Mouse (Mus musculus): ENCODE data around the gene Pacrg. TPM values are rescaled to one million over a fixed set of nuclear protein-coding genes. Genes with fewer than 3 reads are reported as not detected.

Gene Pacrg
- total and polyA plus RNA-seq, 3 experiments = not detected

GRCm38 (mm10) chr17:10460916-10461315, 379.2 kb downstream of the Pacrg start:
- H3K4me3 ChIP-seq (replicated peaks in 1 of 3; ENCODE audit: low read depth in 2 of 3, low read length in 2 of 3, poor library complexity in 1 of 3) = no peak overlapping the region
- no peak for DNase-seq (ENCODE audit: extremely low read depth)
- no peak for TF ChIP-seq RCOR1 (conservative IDR thresholded peaks at IDR 0.05; ENCODE audit: low read depth, low read length)
- no peak for TF ChIP-seq MEF2A (IDR thresholded peaks at IDR 0.05; ENCODE audit: borderline replicate concordance, low read depth, low read length)
- TF ChIP-seq UBTF (IDR thresholded peaks at IDR 0.05; ENCODE audit: low read depth, low read length) = no peak
- no peak for TF ChIP-seq MAZ (IDR thresholded peaks at IDR 0.05; ENCODE audit: low read depth, low read length)
- no peak for TF ChIP-seq TBP (conservative IDR thresholded peaks at IDR 0.05; ENCODE audit: low read depth, low read length)
- TF ChIP-seq GABPA (IDR thresholded peaks at IDR 0.05; ENCODE audit: insufficient replicate concordance, low read depth, low read length) = no peak
- TF ChIP-seq E2F4 (IDR thresholded peaks at IDR 0.05; ENCODE audit: insufficient replicate concordance, low read depth, low read length) = no peak
- TF ChIP-seq CHD2 (IDR thresholded peaks at IDR 0.05; ENCODE audit: low read length) = no peak
- no peak for TF ChIP-seq SMC3 (IDR thresholded peaks at IDR 0.05; ENCODE audit: low read depth, low read length)
- no peak for TF ChIP-seq ZC3H11A (IDR thresholded peaks at IDR 0.05; ENCODE audit: low read depth, low read length)
- TF ChIP-seq MYC (IDR thresholded peaks at IDR 0.05; ENCODE audit: low read depth, low read length) = no peak
- TF ChIP-seq JUN (IDR thresholded peaks at IDR 0.05; ENCODE audit: insufficient read depth, low read depth, low read length) = no peak
- no peak for TF ChIP-seq SIN3A (IDR thresholded peaks at IDR 0.05; ENCODE audit: low read length)
- no peak for TF ChIP-seq ETS1 (conservative IDR thresholded peaks at IDR 0.05; ENCODE audit: low read depth, low read length)
- no peak for TF ChIP-seq CTCF (conservative IDR thresholded peaks at IDR 0.05 in 1 of 2, IDR thresholded peaks at IDR 0.05 in 1 of 2; ENCODE audit: low read depth in 2 of 2, low read length in 2 of 2)
- TF ChIP-seq NRF1 (IDR thresholded peaks at IDR 0.05; ENCODE audit: low read depth, low read length) = no peak
- no peak for TF ChIP-seq ZMIZ1 (IDR thresholded peaks at IDR 0.05; ENCODE audit: low read depth, low read length)
- no peak for TF ChIP-seq RAD21 (IDR thresholded peaks at IDR 0.05; ENCODE audit: low read depth, low read length)
- no peak for TF ChIP-seq MAFK (IDR thresholded peaks at IDR 0.05; ENCODE audit: insufficient replicate concordance, low read length)
- in situ Hi-C loops (cut with MboI; ENCODE audit: low pct_ligation_motif_present, low pct_unique_long_range_greater_than_20kb, low sequenced_read_pairs) = no loop called here
- no peaks in the 10 kb centered on the region for H3K79me2 ChIP-seq (replicated peaks; ENCODE audit: control insufficient read depth, extremely low read depth, insufficient read depth, poor library complexity, severe bottlenecking)
- H3K36me3 ChIP-seq (replicated peaks in 1 of 2; ENCODE audit: control insufficient read depth in 1 of 2, insufficient read depth in 1 of 2, low read length in 1 of 2) = no peaks in the 10 kb centered on the region
- H3K4me2 ChIP-seq (ENCODE audit: insufficient read depth, low read depth, poor library complexity, severe bottlenecking) = no peak overlapping the region
- H3K9me3 ChIP-seq (replicated peaks; ENCODE audit: low read length) = no peaks in the 10 kb centered on the region
- H3K4me1 ChIP-seq (ENCODE audit: control insufficient read depth in 1 of 2, insufficient read depth in 2 of 2) = no peaks in the 10 kb centered on the region
- dilution Hi-C loops (cut with MboI; ENCODE audit: extremely low pct_ligation_motif_present, extremely low pct_unique_long_range_greater_than_20kb, low sequenced_read_pairs) = no loop called here
- H3K27ac ChIP-seq (ENCODE audit: insufficient read depth, low read depth) = no peak overlapping the region
- H3K9ac ChIP-seq (ENCODE audit: insufficient read depth, low read depth) = no peak overlapping the region
- no peaks in the 10 kb centered on the region for H3K27me3 ChIP-seq (replicated peaks)

GRCm38 (mm10) chr17:10458743-10459142, 381.4 kb downstream of the Pacrg start:
- H3K4me2 ChIP-seq (ENCODE audit: insufficient read depth, low read depth, poor library complexity, severe bottlenecking) = no peak overlapping the region
- dilution Hi-C loops (cut with MboI; ENCODE audit: extremely low pct_ligation_motif_present, extremely low pct_unique_long_range_greater_than_20kb, low sequenced_read_pairs) = no loop called here
- H3K27ac ChIP-seq (ENCODE audit: insufficient read depth, low read depth) = no peak overlapping the region
- H3K27me3 ChIP-seq (replicated peaks) = no peaks in the 10 kb centered on the region
- no peaks in the 10 kb centered on the region for H3K79me2 ChIP-seq (replicated peaks; ENCODE audit: control insufficient read depth, extremely low read depth, insufficient read depth, poor library complexity, severe bottlenecking)
- H3K36me3 ChIP-seq (replicated peaks in 1 of 2; ENCODE audit: control insufficient read depth in 1 of 2, insufficient read depth in 1 of 2, low read length in 1 of 2) = no peaks in the 10 kb centered on the region
- no peak overlapping the region for H3K9ac ChIP-seq (ENCODE audit: insufficient read depth, low read depth)
- H3K9me3 ChIP-seq (replicated peaks; ENCODE audit: low read length) = no peaks in the 10 kb centered on the region
- in situ Hi-C loops (cut with MboI; ENCODE audit: low pct_ligation_motif_present, low pct_unique_long_range_greater_than_20kb, low sequenced_read_pairs) = no loop called here
- H3K4me3 ChIP-seq (replicated peaks in 1 of 3; ENCODE audit: low read depth in 2 of 3, low read length in 2 of 3, poor library complexity in 1 of 3) = no peak overlapping the region
- DNase-seq (ENCODE audit: extremely low read depth) = no peak
- no peak for TF ChIP-seq ZMIZ1 (IDR thresholded peaks at IDR 0.05; ENCODE audit: low read depth, low read length)
- no peak for TF ChIP-seq JUN (IDR thresholded peaks at IDR 0.05; ENCODE audit: insufficient read depth, low read depth, low read length)
- no peak for TF ChIP-seq ETS1 (conservative IDR thresholded peaks at IDR 0.05; ENCODE audit: low read depth, low read length)
- TF ChIP-seq UBTF (IDR thresholded peaks at IDR 0.05; ENCODE audit: low read depth, low read length) = no peak
- no peak for TF ChIP-seq HCFC1 (IDR thresholded peaks at IDR 0.05; ENCODE audit: low read depth, low read length)
- no peak for TF ChIP-seq ZNF384 (IDR thresholded peaks at IDR 0.05; ENCODE audit: low read depth, low read length)
- no peak for TF ChIP-seq JUND (conservative IDR thresholded peaks at IDR 0.05; ENCODE audit: low read depth, low read length)
- TF ChIP-seq CHD1 (IDR thresholded peaks at IDR 0.05; ENCODE audit: low read depth, low read length) = no peak
- TF ChIP-seq RCOR1 (conservative IDR thresholded peaks at IDR 0.05; ENCODE audit: low read depth, low read length) = no peak
- no peak for TF ChIP-seq MEF2A (IDR thresholded peaks at IDR 0.05; ENCODE audit: borderline replicate concordance, low read depth, low read length)
- no peak for TF ChIP-seq SIN3A (IDR thresholded peaks at IDR 0.05; ENCODE audit: low read length)
- no peak for TF ChIP-seq MAFK (IDR thresholded peaks at IDR 0.05; ENCODE audit: insufficient replicate concordance, low read length)
- TF ChIP-seq MXI1 (IDR thresholded peaks at IDR 0.05; ENCODE audit: low read depth, low read length) = no peak
- TF ChIP-seq CTCF (conservative IDR thresholded peaks at IDR 0.05 in 1 of 2, IDR thresholded peaks at IDR 0.05 in 1 of 2; ENCODE audit: low read depth in 2 of 2, low read length in 2 of 2) = no peak
- TF ChIP-seq NELFE (IDR thresholded peaks at IDR 0.05; ENCODE audit: low read depth, low read length) = no peak
- TF ChIP-seq SMC3 (IDR thresholded peaks at IDR 0.05; ENCODE audit: low read depth, low read length) = no peak
- no peak for TF ChIP-seq POLR2A (IDR thresholded peaks at IDR 0.05; ENCODE audit: low read depth, low read length)
- no peak for TF ChIP-seq E2F4 (IDR thresholded peaks at IDR 0.05; ENCODE audit: insufficient replicate concordance, low read depth, low read length)
- no peak for TF ChIP-seq TCF12 (IDR thresholded peaks at IDR 0.05; ENCODE audit: low read depth, low read length)
- no peaks in the 10 kb centered on the region for H3K4me1 ChIP-seq (ENCODE audit: control insufficient read depth in 1 of 2, insufficient read depth in 2 of 2)
